Mouse (Mus musculus): ENCODE measurements around the gene Slc4a1.

DNA sequence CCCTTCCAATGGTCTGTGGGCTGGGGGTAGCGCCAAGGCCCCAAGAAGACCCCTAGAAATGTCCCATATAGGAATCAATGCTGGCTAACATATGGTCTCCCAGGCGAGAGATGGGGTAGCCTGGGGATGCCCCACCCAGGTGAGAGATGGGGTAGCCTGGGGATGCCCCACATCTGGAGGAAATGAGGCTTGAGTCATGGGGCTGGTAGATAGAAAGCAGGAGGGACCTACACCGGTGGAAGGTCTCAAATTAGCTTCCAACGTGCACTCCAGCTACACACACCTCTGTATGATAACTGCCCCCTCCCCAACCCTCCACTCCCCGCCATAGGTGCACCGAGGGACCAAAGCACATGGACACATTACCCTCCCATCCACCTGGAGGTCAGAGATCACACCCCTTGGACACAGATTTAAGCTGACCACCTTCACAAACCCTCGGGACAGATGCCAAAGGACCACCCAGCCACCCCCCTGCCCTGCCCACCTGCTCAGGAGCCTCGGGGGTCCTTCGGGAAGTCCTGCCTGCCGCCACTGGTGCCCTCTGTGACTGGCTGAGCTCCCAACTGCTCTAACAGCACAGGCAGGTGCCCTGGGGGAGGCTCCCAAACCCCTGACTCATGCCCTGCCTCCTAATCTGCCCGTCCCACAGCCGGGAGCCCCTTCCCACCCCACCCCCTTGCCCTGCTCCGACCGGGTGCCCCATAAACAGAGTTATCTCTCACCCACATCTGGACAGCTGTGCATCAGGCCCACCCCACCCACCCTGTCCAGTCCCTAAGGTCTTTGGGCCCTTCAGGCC lies 1.2 kb downstream of the Slc4a1 start:
- TF ChIP-seq CTCF (IDR thresholded peaks at IDR 0.05; ENCODE audit: insufficient read depth, low read depth, low read length), result no peak
- TF ChIP-seq POLR2A (IDR thresholded peaks at IDR 0.05; ENCODE audit: insufficient read depth, low read depth, low read length), result no peak
